Mouse (Mus musculus) embryonic facial prominence, embryonic 15.5 days (tissue): ENCODE results near the gene Kcnq2. TPM values are rescaled to one million over a fixed set of nuclear protein-coding genes. Genes with fewer than 3 reads are reported as not detected.

Experiments
- ATAC-seq: fragments of 200-750 bp; cut with Nextera tagmentation; 2 replicates; pipeline ENCODE4 v1.8.0; 2017; ENCODE audit warnings: low read depth, moderate TSS enrichment; ENCODE audit not compliant: insufficient number of reproducible peaks, low FRiP score, low TSS enrichment
- H3K27ac ChIP-seq: fragments of 300-500 bp; sonication (generic); replicated peaks from 2 replicates; pipeline ENCODE4 v1.5.1; 2015; ENCODE audit warnings: mild to moderate bottlenecking, inconsistent platforms
- H3K27me3 ChIP-seq: fragments of 300-500 bp; sonication (generic); 2 replicates; pipeline ENCODE4 v1.6.1; 2015; ENCODE audit warnings: inconsistent platforms
- H3K36me3 ChIP-seq: fragments of 300-500 bp; sonication (generic); 2 replicates; pipeline ENCODE4 v1.6.1; 2015; ENCODE audit warnings: mild to moderate bottlenecking, inconsistent platforms
- H3K4me1 ChIP-seq: fragments of 300-500 bp; sonication (generic); 2 replicates; pipeline ENCODE4 v1.6.1; 2015; ENCODE audit warnings: inconsistent platforms
- H3K4me2 ChIP-seq: fragments of 300-500 bp; sonication (generic); replicated peaks from 2 replicates; pipeline ENCODE4 v1.6.1; 2015; ENCODE audit warnings: mild to moderate bottlenecking, inconsistent platforms
- H3K4me3 ChIP-seq: fragments of 300-500 bp; sonication (generic); replicated peaks from 2 replicates; pipeline ENCODE4 v1.5.1; 2015; ENCODE audit warnings: mild to moderate bottlenecking, inconsistent platforms
- H3K9ac ChIP-seq: fragments of 300-500 bp; sonication (generic); 2 replicates; pipeline ENCODE4 v1.6.1; 2015; ENCODE audit warnings: inconsistent platforms
- H3K9me3 ChIP-seq: fragments of 300-500 bp; sonication (generic); replicated peaks from 2 replicates; pipeline ENCODE4 v1.6.1; 2016; ENCODE audit warnings: inconsistent platforms
- WGBS: fragments of 180-500 bp; shearing (Covaris S2); methylation state at CpG from one replicate; pipeline ENCODE4 v1.1.7; 2015; 5-methylcytosine and 5-hydroxymethylcytosine counted together
- polyA plus RNA-seq: library from polyadenylated mRNA; unstranded; fragments of >200 nt; fragmentation: Nextera tagmentation; extraction: Ambion mirVana; gene quantifications from 2 replicates; pipeline ENCODE4 v1.2.1, GENCODE M21; 2015

Gene Kcnq2
- polyA plus RNA-seq, 1 experiment from 2014 or later, result 0.39 TPM

GRCm38 (mm10) chr2:181039356-181039680 is 95.8 kb downstream of the Kcnq2 start:
- Histone ChIP-seq H3K4me3 (peak overlapping the region; percentile 60), H3K9me3 (no peaks in the 10 kb centered on the region), H3K9ac (peak overlapping the region; percentile 28; the same call in 1 of the 2 replicates), H3K27me3 (peaks cover 57% of the 10 kb centered on the region), H3K4me1 (peaks cover 14% of the 10 kb centered on the region), H3K36me3 (no peaks in the 10 kb centered on the region), H3K27ac (no peak overlapping the region), H3K4me2 (peak overlapping the region; percentile 95)
- 0% methylated on average over 16 of the region's 16 CpGs for WGBS
- no peak for ATAC-seq

- peaks cover 57% of the 10 kb centered on the region for H3K27me3 ChIP-seq
- peak overlapping the region; percentile 28 for H3K9ac ChIP-seq
- H3K4me1 ChIP-seq, result peaks cover 14% of the 10 kb centered on the region
- WGBS, result 2% methylated on average over 52 of the region's 63 CpGs
- H3K4me2 ChIP-seq, result peak overlapping the region; percentile 95
- H3K36me3 ChIP-seq, result no peaks in the 10 kb centered on the region
- peak overlapping the region; percentile 60 for H3K4me3 ChIP-seq
- H3K27ac ChIP-seq, result no peak overlapping the region
- H3K9me3 ChIP-seq, result no peaks in the 10 kb centered on the region
- ATAC-seq, result no peak
These were observed 96.3 kb downstream of the Kcnq2 start for GRCm38 (mm10) chr2:181038644-181039355.

GRCm38 (mm10) chr2:181036561-181036960 is 98.5 kb downstream of the Kcnq2 start:
- Histone ChIP-seq H3K27me3 (peaks cover 53% of the 10 kb centered on the region), H3K4me1 (peaks cover 14% of the 10 kb centered on the region)
- 75% methylated on average over 6 of the region's 6 CpGs for WGBS

GRCm38 (mm10) chr2:181035186-181035585 is 99.9 kb downstream of the Kcnq2 start:
- Histone ChIP-seq H3K27ac (no peak overlapping the region), H3K4me1 (peaks cover 14% of the 10 kb centered on the region), H3K4me2 (no peak overlapping the region), H3K4me3 (no peak overlapping the region), H3K27me3 (peaks cover 39% of the 10 kb centered on the region), H3K36me3 (no peaks in the 10 kb centered on the region), H3K9me3 (no peaks in the 10 kb centered on the region), H3K9ac (no peak overlapping the region)
- 75% methylated on average over 7 of the region's 7 CpGs for WGBS
- no peak for ATAC-seq

More at GRCm38 (mm10) chr2:181036561-181036960, 98.5 kb downstream of the Kcnq2 start:
- no peaks in the 10 kb centered on the region for H3K9me3 ChIP-seq
- no peak overlapping the region for H3K4me3 ChIP-seq
- H3K36me3 ChIP-seq, result no peaks in the 10 kb centered on the region
- H3K4me2 ChIP-seq, result no peak overlapping the region
- no peak for ATAC-seq
- H3K27ac ChIP-seq, result no peak overlapping the region
- no peak overlapping the region for H3K9ac ChIP-seq

GRCm38 (mm10) chr2:181033310-181033709 is 101.8 kb downstream of the Kcnq2 start:
- ATAC-seq, result no peak
- Histone ChIP-seq H3K9ac (no peak overlapping the region), H3K27me3 (peaks cover 20% of the 10 kb centered on the region), H3K27ac (no peak overlapping the region), H3K4me2 (no peak overlapping the region), H3K4me3 (no peak overlapping the region), H3K9me3 (no peaks in the 10 kb centered on the region), H3K4me1 (peaks cover under 1% of the 10 kb centered on the region; the same call in 1 of the 2 replicates), H3K36me3 (no peaks in the 10 kb centered on the region)
- 59% methylated on average over 6 of the region's 6 CpGs for WGBS

GRCm38 (mm10) chr2:181032407-181032806 is 102.7 kb downstream of the Kcnq2 start:
- 49% methylated on average over 5 of the region's 5 CpGs for WGBS
- Histone ChIP-seq H3K9me3 (no peaks in the 10 kb centered on the region), H3K9ac (no peak overlapping the region), H3K27ac (no peak overlapping the region), H3K4me3 (no peak overlapping the region), H3K4me1 (no peaks in the 10 kb centered on the region), H3K4me2 (no peak overlapping the region), H3K27me3 (peaks cover 11% of the 10 kb centered on the region), H3K36me3 (no peaks in the 10 kb centered on the region)
- ATAC-seq, result no peak

- no peaks in the 10 kb centered on the region for H3K4me1 ChIP-seq
- no peak overlapping the region for H3K27ac ChIP-seq
- 71% methylated on average over 11 of the region's 11 CpGs for WGBS
- H3K36me3 ChIP-seq, result no peaks in the 10 kb centered on the region
- H3K9ac ChIP-seq, result no peak overlapping the region
- H3K4me2 ChIP-seq, result no peak overlapping the region
- no peaks in the 10 kb centered on the region for H3K9me3 ChIP-seq
- no peak for ATAC-seq
- 0 out of 2 replicates have a peak, but pooled peaks cover 3% of the 10 kb centered on the region for H3K27me3 ChIP-seq
- H3K4me3 ChIP-seq, result no peak overlapping the region
These were observed 103.6 kb downstream of the Kcnq2 start for GRCm38 (mm10) chr2:181031406-181031934.

Other genes starting within 250 kb of the Kcnq2 start
- 57.9 and 59.7 TPM in 2 replicates for gene Ythdf1, start 214.4 kb downstream of the Kcnq2 start, polyA plus RNA-seq
- gene Birc7, start 206.3 kb downstream of the Kcnq2 start, polyA plus RNA-seq, result not detected in 2 replicates
- gene Nkain4, start 180.6 kb downstream of the Kcnq2 start, polyA plus RNA-seq, result 12.9 and 17.6 TPM in 2 replicates
- 135 and 144 TPM in 2 replicates for gene Arfgap1, start 168.1 kb downstream of the Kcnq2 start, polyA plus RNA-seq
- 3.3 and 3.5 TPM in 2 replicates for gene Col20a1, start 148.8 kb downstream of the Kcnq2 start, polyA plus RNA-seq
- 3.4 and 3.5 TPM in 2 replicates for gene Chrna4, start 91.8 kb downstream of the Kcnq2 start, polyA plus RNA-seq
- 0.21 and 0.25 TPM in 2 replicates for gene Eef1a2, start 21.7 kb upstream of the Kcnq2 start, polyA plus RNA-seq
- 268 and 282 TPM in 2 replicates for gene Ppdpf, start 51.9 kb upstream of the Kcnq2 start, polyA plus RNA-seq
- gene Ptk6, start 67.5 kb upstream of the Kcnq2 start, polyA plus RNA-seq, result 1.5 and 1.6 TPM in 2 replicates
- 0.64 and 0.76 TPM in 2 replicates for gene Srms, start 77.9 kb upstream of the Kcnq2 start, polyA plus RNA-seq
- 0.20 and 0.23 TPM in 2 replicates for gene Fndc11, start 84.7 kb upstream of the Kcnq2 start, polyA plus RNA-seq
- 0.99 and 1.1 TPM in 2 replicates for gene Helz2, start 106.7 kb upstream of the Kcnq2 start, polyA plus RNA-seq
- gene Gmeb2, start 152.7 kb upstream of the Kcnq2 start, polyA plus RNA-seq, result 14.7 and 14.8 TPM in 2 replicates
- 16.2 and 24.7 TPM in 2 replicates for gene Stmn3, start 179.2 kb upstream of the Kcnq2 start, polyA plus RNA-seq
- gene Rtel1, start 184.4 kb upstream of the Kcnq2 start, polyA plus RNA-seq, result 35.5 and 40.8 TPM in 2 replicates
- gene Zgpat, start 229.6 kb upstream of the Kcnq2 start, polyA plus RNA-seq, result 43.2 and 44.3 TPM in 2 replicates
- 65.2 and 65.3 TPM in 2 replicates for gene Arfrp1, start 230.1 kb upstream of the Kcnq2 start, polyA plus RNA-seq
- gene Lime1, start 244.8 kb upstream of the Kcnq2 start, polyA plus RNA-seq, result 23.6 and 24.7 TPM in 2 replicates